Mouse (Mus musculus) layer of hippocampus, postnatal 14 days (tissue): Measurements from ENCODE around the gene Vcp. TPM values are rescaled to one million over a fixed set of nuclear protein-coding genes. Genes with fewer than 3 reads are reported as not detected.
A peak's percentile ranks its signal among the peaks of the same experiment; 100 is the strongest.

Source experiments
- DNase-seq, 2 experiments: peaks; one replicate each; pipeline ENCODE4 v3.0.0; 2021 to 2022; ENCODE audit warnings: low spot score in 2 of 2, mixed read lengths in 1 of 2
- total RNA-seq, 2 experiments: library from RNA; stranded (reverse); gene quantifications; 2 replicates each; pipeline ENCODE4 v1.2.3; 2021

Gene Vcp
- total RNA-seq, 2 experiments from 2014 or later, result 214 to 228 TPM

GRCm38 (mm10) chr4:42978062-42978461 lies 22.2 kb downstream of the Vcp start:
- DNase-seq, result no peak

GRCm38 (mm10) chr4:42973868-42974267 lies 26.4 kb downstream of the Vcp start:
- DNase-seq, result no peak

DNA sequence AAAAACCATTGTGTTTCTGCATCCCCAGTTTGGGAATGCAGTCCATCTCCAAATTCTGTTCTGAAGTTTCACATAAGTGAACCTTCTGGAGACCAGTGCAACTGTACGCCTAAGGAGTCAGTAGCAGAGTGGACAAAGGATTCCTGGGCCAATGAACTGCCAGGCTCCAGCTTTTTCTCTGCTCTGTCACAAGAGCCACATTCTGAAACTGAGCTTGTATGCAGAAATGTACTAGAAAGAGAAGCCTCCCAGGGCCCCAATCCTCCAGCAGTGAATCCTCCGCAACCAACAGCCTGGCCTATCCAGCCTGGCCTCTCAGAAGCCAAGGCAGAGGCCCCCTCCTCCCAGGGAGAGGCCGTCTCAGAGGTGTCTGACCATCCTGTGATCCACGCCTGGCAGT lies 27.4 kb downstream of the Vcp start:
- DNase-seq, result no peak

- no peak for DNase-seq
Measured at GRCm38 (mm10) chr4:42969304-42969703, 31.0 kb downstream of the Vcp start, which contains the start of gene 1700022I11Rik. Gene 1700022I11Rik (plus strand): TSS chr4:42969604.

- DNase-seq, result peak in 1 of 2 experiments; percentile 75
Measured at GRCm38 (mm10) chr4:42965039-42965719, 35.1 kb downstream of the Vcp start.

- DNase-seq, result no peak
Measured at GRCm38 (mm10) chr4:42963480-42963879, 36.8 kb downstream of the Vcp start.

DNA sequence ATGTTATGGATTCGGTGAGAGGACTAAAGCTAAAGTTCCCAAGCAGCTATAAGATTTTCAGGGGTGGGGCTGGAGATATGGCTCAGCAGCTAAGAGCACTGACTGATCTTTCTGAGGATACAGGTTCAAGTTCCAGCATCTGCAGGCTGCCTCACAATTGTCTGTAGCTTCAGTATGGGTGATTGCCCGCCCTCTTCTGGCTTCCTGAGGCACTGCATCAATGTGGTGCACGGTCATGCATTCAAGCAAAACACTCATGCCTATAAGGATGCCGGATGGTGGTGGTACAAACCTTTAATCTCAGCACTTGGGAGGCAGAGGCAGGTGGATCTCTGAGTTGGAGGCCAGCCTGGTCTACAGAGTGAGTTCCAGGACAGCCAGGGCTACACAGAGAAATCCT lies 38.7 kb downstream of the Vcp start:
- DNase-seq, result no peak

- no peak for DNase-seq
Measured at GRCm38 (mm10) chr4:42959382-42959781, 40.9 kb downstream of the Vcp start.

GRCm38 (mm10) chr4:42958942-42959341 lies 41.4 kb downstream of the Vcp start:
- no peak for DNase-seq

GRCm38 (mm10) chr4:42957979-42958378 lies 42.3 kb downstream of the Vcp start:
- DNase-seq, result no peak

DNA sequence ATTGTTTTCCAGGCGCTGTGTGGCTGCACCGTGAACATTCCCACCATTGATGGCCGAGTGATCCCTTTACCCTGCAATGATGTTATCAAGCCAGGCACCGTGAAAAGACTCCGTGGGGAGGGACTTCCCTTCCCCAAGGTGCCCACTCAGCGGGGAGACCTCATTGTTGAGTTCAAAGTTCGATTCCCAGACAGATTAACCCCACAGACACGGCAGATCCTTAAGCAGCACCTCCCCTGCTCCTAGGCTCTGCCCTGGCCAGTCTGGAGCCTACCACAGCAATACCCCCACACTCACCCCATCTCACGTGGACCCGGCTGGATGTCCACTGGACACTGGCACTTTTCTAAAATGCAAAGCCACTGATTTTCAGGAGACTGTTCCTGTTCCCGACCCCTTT lies 43.0 kb downstream of the Vcp start:
- no peak for DNase-seq

DNA sequence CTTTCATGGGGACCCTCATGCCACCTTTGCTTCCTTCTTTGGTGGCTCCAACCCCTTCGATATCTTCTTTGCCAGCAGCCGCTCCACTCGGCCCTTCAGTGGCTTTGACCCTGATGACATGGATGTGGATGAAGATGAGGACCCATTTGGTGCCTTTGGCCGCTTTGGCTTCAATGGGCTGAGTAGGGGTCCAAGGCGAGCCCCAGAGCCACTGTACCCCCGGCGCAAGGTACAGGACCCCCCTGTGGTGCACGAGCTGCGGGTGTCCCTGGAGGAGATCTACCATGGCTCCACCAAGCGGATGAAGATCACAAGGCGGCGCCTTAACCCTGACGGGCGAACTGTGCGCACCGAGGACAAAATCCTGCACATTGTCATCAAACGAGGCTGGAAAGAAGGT lies 43.7 kb downstream of the Vcp start:
- DNase-seq, result no peak

DNA sequence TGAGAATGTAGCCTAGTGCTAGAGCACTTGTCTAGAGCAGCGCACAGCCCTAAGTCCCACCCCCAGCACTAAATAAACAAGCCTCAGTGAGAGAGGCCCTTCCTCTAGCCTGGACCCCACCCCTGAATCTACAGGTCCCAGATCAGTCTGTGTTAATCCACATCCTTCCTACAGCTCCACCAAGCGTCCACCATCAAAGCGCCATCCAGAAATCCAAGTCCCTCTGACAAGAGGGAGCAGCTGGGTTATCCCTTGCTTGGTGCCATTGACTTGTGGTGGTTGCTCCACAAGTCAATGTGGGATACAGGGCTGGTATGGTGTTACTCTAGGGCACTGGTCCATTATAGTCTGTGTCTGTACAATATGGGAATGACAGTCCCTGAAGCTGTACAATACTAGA lies 45.1 kb downstream of the Vcp start:
- DNase-seq, result no peak

- peak; percentile 81 to 82 for DNase-seq
Measured at GRCm38 (mm10) chr4:42954297-42954696, 46.0 kb downstream of the Vcp start.

DNA sequence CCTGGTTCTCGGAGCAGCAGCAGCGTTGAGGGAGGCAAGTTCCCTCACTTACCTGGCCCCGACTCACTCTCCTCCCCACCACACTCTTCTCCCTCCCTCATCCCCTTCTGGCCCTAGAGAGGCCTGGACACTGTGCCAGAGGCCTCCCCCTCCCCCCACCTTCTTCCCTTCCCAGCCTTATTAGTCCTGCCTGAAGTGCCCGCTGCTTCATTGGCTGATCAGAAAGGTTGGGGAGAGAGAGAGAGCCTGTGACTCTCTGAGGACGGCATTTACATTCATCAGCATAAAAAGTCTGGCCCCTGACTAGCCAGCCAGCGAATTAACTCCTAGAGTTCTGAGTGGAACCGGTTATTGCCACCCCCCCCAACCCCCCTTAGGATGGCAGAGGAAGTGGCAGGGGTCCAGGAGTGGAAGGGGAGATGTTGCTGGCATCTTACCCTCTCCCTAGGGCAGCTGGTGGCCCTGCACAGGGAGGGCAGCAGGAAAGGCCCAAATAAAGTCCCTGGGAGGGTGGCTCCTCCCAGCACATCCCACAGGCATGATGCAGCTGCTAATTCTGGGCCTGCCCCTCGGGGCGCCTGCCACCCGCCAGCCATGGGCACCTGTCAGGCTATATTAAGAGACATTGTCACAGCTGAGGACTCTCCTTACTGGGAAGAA lies 46.7 kb downstream of the Vcp start:
- peak in 1 of 2 experiments; percentile 41 for DNase-seq

GRCm38 (mm10) chr4:42952563-42952962 lies 47.7 kb downstream of the Vcp start:
- DNase-seq, result no peak

GRCm38 (mm10) chr4:42951206-42952195 lies 48.8 kb downstream of the Vcp start:
- DNase-seq, result no peak

- peak; percentile 89 to 91 for DNase-seq
Measured at GRCm38 (mm10) chr4:42950065-42950558, 50.2 kb downstream of the Vcp start.

GRCm38 (mm10) chr4:42949676-42950051 lies 50.6 kb downstream of the Vcp start, which contains the start of gene Dnajb5:
Gene Dnajb5 (plus strand): TSS chr4:42949814.
- DNase-seq, result peak; percentile 100

DNA sequence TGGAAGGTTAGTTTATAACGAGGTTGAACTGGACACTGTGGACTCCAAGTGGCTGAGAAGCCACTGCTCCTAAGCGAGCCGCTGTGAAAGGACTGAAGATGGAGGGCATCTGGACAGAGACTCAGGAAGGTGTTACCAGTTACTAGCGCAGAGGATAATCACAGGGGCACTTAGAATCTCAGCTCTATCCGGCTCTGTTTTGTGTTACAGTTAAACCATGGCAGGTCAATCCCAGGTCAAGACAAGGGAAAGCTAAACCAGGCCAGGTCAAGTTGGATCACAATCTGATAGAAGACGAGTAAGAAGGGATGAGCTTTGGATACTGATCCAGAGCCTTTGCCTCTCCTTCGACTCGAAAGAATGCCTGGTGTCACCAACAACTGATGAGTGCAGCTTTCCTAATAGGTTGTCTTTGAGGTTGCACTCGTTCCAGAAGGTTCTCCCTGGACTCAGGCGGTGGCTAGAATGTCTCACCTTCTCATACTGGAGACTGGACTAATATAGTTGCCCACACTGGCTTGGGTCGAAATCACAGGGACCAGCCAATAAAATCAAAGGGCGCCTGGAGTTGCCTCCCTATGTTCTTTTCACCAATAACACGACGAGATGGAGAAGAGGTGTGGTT lies 51.1 kb downstream of the Vcp start:
- no peak for DNase-seq

DNA sequence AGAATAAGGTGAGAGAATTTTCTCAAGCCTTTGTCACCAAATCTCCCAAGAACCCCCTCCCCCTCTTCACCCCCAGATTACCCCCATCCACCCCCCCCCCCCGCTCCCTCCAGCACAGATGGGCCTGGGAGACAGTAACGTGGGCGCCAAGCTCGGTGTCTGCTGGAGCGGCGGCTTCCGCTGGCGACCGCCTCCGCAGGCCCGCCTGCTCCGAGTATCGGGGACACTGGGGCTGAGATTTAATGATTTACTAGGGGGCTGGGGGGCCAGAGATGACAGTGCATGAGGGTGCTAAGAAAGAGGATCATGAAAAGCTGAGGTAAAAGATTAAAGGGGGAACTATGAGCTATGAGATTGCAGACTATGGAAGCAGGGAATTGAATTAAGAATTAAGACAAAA lies 51.8 kb downstream of the Vcp start:
- peak in 1 of 2 experiments; percentile 72 for DNase-seq
